In genomic region chr2:38533767-38534166, GRCm38 (mm10) we compare ENCODE assay signal across 9 mouse cellular contexts. TPM values are rescaled to one million over a fixed set of nuclear protein-coding genes. Genes with fewer than 3 reads are reported as not detected.
DNase-seq lines count a peak whose midpoint lies in the region; ATAC-seq and TF ChIP-seq lines count a peak whose summit lies in the region.
"Had no signal": no experiment of that assay in that cellular context is flagged by ENCODE, and none has a peak within 500 bp of the region (broad histone marks: within the 10 kb centered on the region; RNA-seq: fewer than 3 reads in every experiment).

No protein-coding gene starts in this region.

- H3K27ac ChIP-seq in heart, adult 2 months = peak overlapping the region; percentile 54
- H3K27ac ChIP-seq in lung, embryonic 16.5 days (ENCODE audit: low read length) = peak overlapping the region; percentile 78
- peak overlapping the region; percentile 85 for H3K27ac ChIP-seq in small intestine, adult 2 months (ENCODE audit: insufficient read depth, low read depth, low read length)

- H3K4me2 ChIP-seq in lung, embryonic 16.5 days (ENCODE audit: low read depth, low read length) = no peak overlapping the region

- H3K79me2 ChIP-seq in heart, adult 2 months (replicated peaks; ENCODE audit: control insufficient read depth, insufficient read depth, low read length) = no peaks in the 10 kb centered on the region

- H3K9ac ChIP-seq in heart, adult 2 months (ENCODE audit: low read depth, low read length) = no peak overlapping the region
- H3K9ac ChIP-seq in lung, embryonic 16.5 days (ENCODE audit: low read length) = no peak overlapping the region

- 39% methylated on average over 6 of the region's 6 CpGs for WGBS in heart, adult 2 months
- WGBS in lung, embryonic 16.5 days = 39% methylated on average over 6 of the region's 6 CpGs
- WGBS in small intestine, adult 2 months = 26% methylated on average over 6 of the region's 6 CpGs

- intact Hi-C loops in heart, adult 2 months (cut with DNase I) = loop anchor here (1.0 to 2.0 kb wide), 2 partner anchors 15 to 47 kb away; no protein-coding TSS in a partner anchor
- intact Hi-C loops in heart, postnatal 36 days (cut with DNase I) = loop anchor here (1.0 to 2.0 kb wide), 2 partner anchors 21 to 47 kb away; no protein-coding TSS in a partner anchor
- intact Hi-C loops in gastrocnemius, postnatal 36 days (cut with DNase I) = no loop called here

- no peak overlapping the region for H3K4me3 ChIP-seq in heart, adult 2 months
- no peak overlapping the region for H3K4me3 ChIP-seq in lung, embryonic 16.5 days (ENCODE audit: low read length)
- no peak overlapping the region for H3K4me3 ChIP-seq in small intestine, adult 2 months (ENCODE audit: low read depth, low read length)

- TF ChIP-seq POLR2A in heart, adult 2 months (IDR thresholded peaks at IDR 0.05; ENCODE audit: insufficient read depth, low read depth, low read length) = no peak
- TF ChIP-seq POLR2A in small intestine, adult 2 months (IDR thresholded peaks at IDR 0.05; ENCODE audit: low read depth, low read length) = no peak

- TF ChIP-seq EP300 in heart, adult 2 months (IDR thresholded peaks at IDR 0.05; ENCODE audit: insufficient read depth, low read depth, low read length) = no peak

- no peak for DNase-seq in heart, adult 2 months
- DNase-seq in heart, postnatal 36 days = no peak
- DNase-seq in lung, postnatal 4 days = no peak
- peak; percentile 16 for DNase-seq in kidney, postnatal 14 days
- no peak for DNase-seq in gastrocnemius, postnatal 36 days
- DNase-seq in layer of hippocampus, postnatal 25 days (ENCODE audit: extremely low spot score in 1 of 2, low spot score in 1 of 2) = no peak
- DNase-seq: thymus, postnatal 4 days had no signal

- no peak for TF ChIP-seq CTCF in heart, adult 2 months (IDR thresholded peaks at IDR 0.05)
- TF ChIP-seq CTCF in small intestine, adult 2 months (IDR thresholded peaks at IDR 0.05; ENCODE audit: extremely low read depth, insufficient read length, insufficient replicate concordance, low read depth, low read length) = no peak

- peaks cover 41% of the 10 kb centered on the region for H3K4me1 ChIP-seq in heart, adult 2 months (ENCODE audit: control insufficient read depth, insufficient read depth, low read length)
- H3K4me1 ChIP-seq in lung, embryonic 16.5 days (replicated peaks; ENCODE audit: control insufficient read depth, insufficient read depth, low read length) = peaks cover 80% of the 10 kb centered on the region
- peaks cover 75% of the 10 kb centered on the region for H3K4me1 ChIP-seq in small intestine, adult 2 months (ENCODE audit: control insufficient read depth, insufficient read depth, insufficient read length, low read length)

- H3K27me3 ChIP-seq in heart, adult 2 months (ENCODE audit: control insufficient read depth, insufficient read depth, low read length) = no peaks in the 10 kb centered on the region
- H3K27me3 ChIP-seq in lung, embryonic 16.5 days (ENCODE audit: control insufficient read depth, insufficient read depth, low read depth, low read length) = no peaks in the 10 kb centered on the region
- H3K27me3 ChIP-seq in small intestine, adult 2 months (ENCODE audit: control insufficient read depth, insufficient read depth, low read length) = no peaks in the 10 kb centered on the region

- ATAC-seq in lung, embryonic 16.5 days (ENCODE audit: low read depth) = no peak

- H3K36me3 ChIP-seq in heart, adult 2 months (ENCODE audit: control insufficient read depth, insufficient read depth, low read length) = no peaks in the 10 kb centered on the region
- H3K36me3 ChIP-seq in lung, embryonic 16.5 days (ENCODE audit: control insufficient read depth, insufficient read depth, low read length) = no peaks in the 10 kb centered on the region
- H3K36me3 ChIP-seq in small intestine, adult 2 months (ENCODE audit: control insufficient read depth, insufficient read depth, low read length) = no peaks in the 10 kb centered on the region

- H3K9me3 ChIP-seq in lung, embryonic 16.5 days (ENCODE audit: control insufficient read depth, low read length) = no peaks in the 10 kb centered on the region

RNA-seq across cellular contexts. Expression of gene Nek6, which starts 22.3 kb away (rescaled TPM):
- 1 to 10 TPM; 2.9 to 3.3 TPM for total RNA-seq in heart, adult 2 months (2021)
- 5.5 and 5.8 TPM in 2 replicates for polyA plus RNA-seq in heart, adult 2 months (2012; rRNA removed)
- 1 to 10 TPM; 4.0 to 4.7 TPM for total RNA-seq in heart, postnatal 36 days (2021)
- 117 and 122 TPM in 2 replicates for polyA plus RNA-seq in lung, embryonic 16.5 days (2015; fragmentation: Nextera tagmentation; extraction: Ambion mirVana)
- 24.6 and 173 TPM in 2 replicates for polyA plus RNA-seq in small intestine, adult 2 months (2012; rRNA removed)
- 10 to 100 TPM in 1 of 2 experiments, 1 to 10 TPM in 1; 6.9 to 11.2 TPM for total RNA-seq in gastrocnemius, postnatal 36 days (2021)
- 10 to 100 TPM; 46.1 to 47.0 TPM for total RNA-seq in layer of hippocampus, postnatal 25 days (2021)
